Mouse (Mus musculus) liver (tissue): ENCODE measurements around the gene Ak2.

Source experiments
- DNase-seq: peaks from one replicate; pipeline ENCODE4 v3.0.0-alpha.2; 2020; ENCODE audit warnings: mixed read lengths

The Ak2 gene

DNA sequence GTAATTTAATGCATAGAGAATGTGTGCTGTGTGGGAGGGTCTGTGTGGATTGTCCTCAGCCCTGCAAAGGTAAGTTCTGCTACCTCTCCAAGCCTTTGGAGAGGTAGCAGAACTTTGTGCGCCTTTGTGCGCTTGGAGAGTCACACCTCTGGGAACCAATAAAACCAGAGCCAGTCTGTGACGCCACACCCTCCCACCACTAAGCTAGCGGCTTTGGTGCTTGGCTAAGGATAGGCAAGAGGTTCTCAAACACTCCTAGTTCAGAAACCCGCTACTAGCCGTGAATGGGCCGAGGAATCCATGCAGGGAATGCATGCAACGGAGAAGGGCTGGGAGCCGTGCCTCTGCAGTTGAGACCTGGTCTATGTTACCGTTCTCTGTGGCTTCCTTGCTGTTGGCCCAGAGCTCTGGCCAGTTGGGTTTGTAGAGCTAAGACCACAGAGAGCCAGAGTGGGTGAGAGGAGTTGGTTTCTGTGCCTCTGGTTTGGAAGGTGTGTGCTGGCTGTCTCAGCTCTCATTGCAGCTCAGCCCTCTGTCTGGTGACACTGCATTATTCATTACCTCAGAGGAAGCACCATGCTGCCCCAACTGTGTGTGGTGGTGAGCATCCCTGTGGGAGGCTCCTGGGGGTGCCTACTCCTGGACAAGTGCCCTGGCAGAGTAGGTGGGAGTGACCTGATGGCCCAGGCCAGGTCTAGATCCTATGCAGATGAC, 21.6 kb downstream of the Ak2 start:
- DNase-seq = no peak

GRCm38 (mm10) chr4:129016329-129016728, 24.6 kb downstream of the Ak2 start:
- DNase-seq = no peak

DNA sequence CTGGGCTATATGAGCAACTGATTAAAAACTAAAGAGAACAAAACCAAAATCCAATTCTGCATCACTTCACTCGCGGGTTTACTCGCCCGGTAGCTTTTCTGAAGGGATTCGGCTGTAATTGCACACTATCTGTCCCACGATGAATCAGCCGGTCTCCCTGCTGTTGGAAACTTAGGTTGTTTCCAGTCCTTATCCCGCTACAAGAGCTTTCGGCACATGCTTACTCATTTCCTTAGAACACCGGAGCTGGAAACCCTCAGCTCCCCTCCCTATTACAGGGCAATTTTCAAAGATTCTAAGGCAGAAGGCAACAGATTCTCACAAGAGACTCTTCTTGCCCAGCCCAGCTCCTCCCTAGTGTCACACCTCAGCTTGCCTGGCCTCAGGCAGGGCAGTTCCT, 25.4 kb downstream of the Ak2 start:
- DNase-seq = no peak

GRCm38 (mm10) chr4:129018788-129019435, 27.2 kb downstream of the Ak2 start:
- DNase-seq = no peak

- no peak for DNase-seq
Observed at GRCm38 (mm10) chr4:129019788-129020187, 28.0 kb downstream of the Ak2 start.

DNA sequence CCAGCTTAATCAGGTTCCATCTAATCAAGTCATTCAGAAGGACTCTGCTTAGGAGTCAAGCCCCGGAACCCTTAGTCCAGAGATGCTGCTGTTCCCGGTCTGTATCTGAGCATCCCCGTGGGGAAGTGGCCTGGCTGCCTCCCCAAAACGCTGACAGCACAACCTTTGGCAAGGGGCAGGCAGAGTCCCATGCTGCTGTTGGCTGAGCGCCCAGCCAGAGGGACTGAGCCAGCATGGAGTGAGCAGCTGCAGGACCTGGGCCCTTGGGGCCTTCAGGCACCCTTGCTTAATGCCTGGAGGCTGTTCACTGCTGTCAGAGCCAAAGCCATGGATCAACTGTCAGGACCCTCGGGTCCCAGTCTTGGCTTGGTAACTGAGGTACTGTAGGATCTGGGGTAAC, 28.7 kb downstream of the Ak2 start:
- DNase-seq = no peak

DNA sequence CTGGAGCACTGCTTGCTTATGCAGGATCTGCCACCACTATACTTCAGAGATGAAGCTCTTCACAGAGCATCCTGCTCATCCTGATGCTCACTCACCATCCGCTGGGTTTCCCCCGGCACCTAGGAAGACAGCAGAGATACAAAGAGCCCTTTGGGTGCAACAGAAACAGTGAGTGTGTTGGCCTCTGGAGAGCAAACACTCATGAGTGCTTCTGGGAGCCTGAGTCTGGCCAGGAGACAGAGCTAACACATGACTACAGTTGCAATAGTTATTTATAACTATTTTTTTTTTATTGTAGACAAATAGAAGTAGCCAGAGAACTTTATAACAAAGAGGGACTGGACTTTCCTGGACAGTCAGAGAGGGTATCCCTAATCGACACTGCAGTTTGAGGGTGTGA, 29.7 kb downstream of the Ak2 start:
- no peak for DNase-seq

GRCm38 (mm10) chr4:129021886-129022285, 30.1 kb downstream of the Ak2 start:
- no peak for DNase-seq

DNA sequence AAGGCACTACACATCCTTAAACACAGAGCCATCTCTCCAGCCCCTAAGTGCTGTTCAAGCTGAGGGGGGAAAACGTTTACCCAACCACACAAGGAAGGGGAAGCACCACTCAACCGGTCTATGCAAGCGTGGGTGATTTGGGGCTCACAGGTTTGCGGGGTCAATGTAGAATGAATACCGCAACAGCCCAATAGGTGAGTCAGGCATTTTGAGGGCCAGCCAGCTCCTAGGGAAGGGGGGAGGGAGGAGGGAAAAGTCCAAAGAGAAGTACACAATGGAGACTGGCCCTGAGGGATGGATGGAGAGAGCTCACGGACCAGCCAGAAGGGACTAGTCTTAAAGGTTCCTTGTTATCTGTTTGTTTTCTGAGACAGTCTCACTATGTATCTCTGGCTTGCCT, 32.1 kb downstream of the Ak2 start:
- DNase-seq = no peak

DNA sequence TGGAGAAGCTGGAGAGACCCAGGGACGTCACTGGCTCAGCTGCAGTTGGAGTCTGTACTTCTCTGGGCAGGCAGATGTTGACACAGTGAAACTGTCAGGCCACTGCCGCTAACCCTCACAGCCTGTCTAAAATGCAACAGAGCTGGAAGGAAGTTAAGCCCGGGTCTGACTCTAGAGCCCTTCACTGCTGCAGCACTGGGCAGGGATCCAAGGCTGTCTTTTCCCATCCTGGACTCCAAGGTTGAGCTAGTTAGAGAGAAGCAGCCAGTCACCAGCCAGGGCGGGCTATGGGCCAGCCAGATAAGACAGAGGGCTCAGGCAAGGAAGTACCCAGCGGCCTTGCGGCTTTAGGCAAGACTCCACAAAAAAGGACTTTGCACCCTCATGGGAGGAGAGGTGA, 33.0 kb downstream of the Ak2 start:
- peak; percentile 63 for DNase-seq

DNA sequence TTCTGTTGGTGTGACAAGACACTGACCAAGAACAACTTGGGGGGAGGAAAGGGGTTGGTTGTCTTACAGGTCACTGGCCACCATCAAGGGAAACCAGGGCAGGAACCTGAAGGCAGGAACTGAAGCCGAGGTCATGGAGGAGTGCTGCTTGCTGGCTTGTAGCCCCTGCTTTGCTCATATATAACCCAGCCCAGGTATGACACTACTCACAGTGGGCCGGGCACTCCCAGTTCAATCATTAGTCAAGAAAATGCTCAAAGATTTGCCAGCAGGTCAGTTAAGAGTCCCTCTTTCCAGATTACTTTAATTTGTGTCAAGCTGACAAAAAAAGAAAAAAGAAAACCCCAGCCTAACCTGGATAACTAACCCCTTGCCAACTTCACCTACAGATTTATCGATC, 33.9 kb downstream of the Ak2 start:
- DNase-seq = no peak

GRCm38 (mm10) chr4:129030746-129031145, 39.0 kb downstream of the Ak2 start:
- DNase-seq = no peak

DNA sequence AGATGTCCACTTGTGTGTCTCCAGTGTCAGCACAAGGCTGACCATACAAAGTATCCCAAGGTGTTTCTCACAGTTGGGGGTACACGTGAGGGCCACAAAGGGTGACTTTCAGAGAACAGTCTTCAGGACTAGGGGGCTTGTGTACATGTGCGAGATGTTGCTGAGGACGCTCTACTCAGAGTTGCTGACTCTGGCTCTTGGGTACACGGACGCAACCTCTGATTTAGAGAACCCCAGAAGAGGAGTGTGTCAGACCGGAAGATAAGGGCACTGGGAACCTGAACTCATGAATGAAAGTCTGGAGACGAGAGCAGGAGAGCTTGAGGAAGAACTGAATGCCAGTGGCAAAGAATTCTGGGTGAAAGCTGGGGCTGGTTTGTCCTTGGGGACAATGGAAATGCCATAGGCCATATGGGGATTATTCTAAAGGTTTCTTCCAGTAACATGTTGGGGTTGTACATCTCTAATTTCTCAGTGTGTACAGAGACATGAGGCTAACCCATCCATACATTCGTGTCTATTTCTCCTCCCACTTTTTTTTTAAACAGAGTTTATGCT, 39.7 kb downstream of the Ak2 start:
- DNase-seq = no peak

GRCm38 (mm10) chr4:129032133-129032962, 40.6 kb downstream of the Ak2 start:
- no peak for DNase-seq

GRCm38 (mm10) chr4:129032963-129033951, 41.5 kb downstream of the Ak2 start:
- DNase-seq = peak; percentile 75

- no peak for DNase-seq
Observed at GRCm38 (mm10) chr4:129034224-129034623, 42.5 kb downstream of the Ak2 start.

GRCm38 (mm10) chr4:129034706-129035660, 43.2 kb downstream of the Ak2 start:
- DNase-seq = peak; percentile 29

DNA sequence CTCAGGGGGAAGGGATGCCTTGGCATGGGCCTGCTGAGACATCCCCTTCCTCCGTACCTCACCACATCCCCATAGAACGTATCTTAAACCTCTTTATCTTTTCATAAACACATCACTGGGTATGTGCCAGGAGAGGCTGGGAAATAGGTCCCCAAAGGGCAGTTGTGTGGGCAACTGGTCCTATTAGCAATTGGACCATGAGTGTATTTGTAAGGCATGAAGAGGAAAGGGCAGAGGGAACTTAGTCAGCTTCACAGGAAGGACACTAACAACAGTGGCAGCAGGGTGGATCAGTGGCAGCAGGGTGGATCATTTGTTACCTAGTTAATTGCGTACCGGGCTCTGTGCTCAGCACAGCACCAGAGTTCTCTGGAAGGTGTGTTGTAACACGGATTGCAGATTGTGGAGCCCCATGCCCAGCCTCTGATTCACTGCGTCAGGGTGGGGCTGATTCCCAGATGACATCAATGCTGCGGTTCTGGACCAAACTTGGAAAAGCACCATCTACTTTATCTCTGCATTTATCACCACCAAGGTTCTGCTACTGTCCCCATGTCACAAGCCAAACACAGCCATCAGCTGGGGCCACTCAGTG, 44.2 kb downstream of the Ak2 start:
- DNase-seq = no peak

DNA sequence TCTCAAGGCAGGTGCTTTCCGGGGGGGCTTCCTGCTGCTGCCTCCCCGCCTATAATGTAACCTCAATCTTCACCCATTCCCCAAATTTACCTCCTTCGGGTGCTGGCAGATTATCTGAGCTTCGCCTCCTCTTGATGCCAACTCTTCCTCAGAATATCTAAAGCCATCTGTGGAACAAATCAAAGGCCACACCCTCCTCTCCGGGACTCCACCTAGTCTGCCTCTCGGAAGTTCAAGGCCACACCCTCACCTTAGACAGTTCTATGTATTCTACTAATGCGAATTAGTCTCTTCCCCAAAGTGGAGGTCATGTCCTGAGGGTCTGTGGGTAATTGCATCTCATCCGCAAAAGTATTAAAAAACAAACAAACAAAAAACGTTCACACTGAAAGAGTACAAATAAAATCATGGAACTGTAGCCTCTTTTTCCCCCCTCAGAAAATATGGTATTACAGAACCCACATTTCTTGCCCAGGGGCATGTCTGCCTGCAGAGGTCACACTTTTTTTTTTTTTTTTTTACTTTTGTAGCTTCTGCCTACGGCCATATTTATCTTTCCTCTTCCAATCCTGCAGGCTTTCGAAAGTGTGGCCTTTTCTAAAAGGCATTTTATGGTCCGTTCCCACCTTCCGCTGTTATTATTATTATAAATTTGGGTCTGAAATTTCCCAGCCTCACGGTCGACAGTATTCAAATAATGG, 56.1 kb downstream of the Ak2 start:
- peak; percentile 65 for DNase-seq
